Mouse (Mus musculus): ENCODE measurements around the gene Atxn7l3. TPM values are rescaled to one million over a fixed set of nuclear protein-coding genes. Genes with fewer than 3 reads are reported as not detected.

Atxn7l3 gene
- 67.5 and 84.9 TPM in 2 replicates for polyA plus RNA-seq (2012)

- no peak for TF ChIP-seq GATA1 (IDR thresholded peaks at IDR 0.05; ENCODE audit: low read length)
Measured at GRCm38 (mm10) chr11:102296491-102297472, at the start of gene Atxn7l3. TSS of gene Atxn7l3 (minus strand) at chr11:102296631.

DNA sequence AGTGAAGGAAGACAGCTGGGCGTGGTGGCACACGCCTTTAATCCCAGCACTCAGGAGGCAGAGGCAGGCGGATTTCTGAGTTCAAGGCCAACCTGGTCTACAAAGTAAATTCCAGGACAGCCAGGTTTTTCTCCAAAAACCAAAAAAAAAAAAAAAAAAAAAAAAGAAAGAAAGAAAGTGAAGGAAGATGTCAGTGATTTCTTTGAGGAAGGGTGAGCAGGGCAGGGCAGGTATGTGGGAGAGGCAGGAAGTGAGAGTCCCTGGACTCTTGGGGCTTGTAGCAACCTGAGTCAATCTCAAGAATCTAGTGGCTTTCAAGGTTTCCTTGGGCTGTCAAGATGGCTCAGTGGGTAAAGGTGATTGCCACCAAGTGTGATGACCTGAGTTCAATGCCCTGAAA, 48.0 kb upstream of the Atxn7l3 start:
- no peak for TF ChIP-seq GATA1 (IDR thresholded peaks at IDR 0.05; ENCODE audit: low read length)

DNA sequence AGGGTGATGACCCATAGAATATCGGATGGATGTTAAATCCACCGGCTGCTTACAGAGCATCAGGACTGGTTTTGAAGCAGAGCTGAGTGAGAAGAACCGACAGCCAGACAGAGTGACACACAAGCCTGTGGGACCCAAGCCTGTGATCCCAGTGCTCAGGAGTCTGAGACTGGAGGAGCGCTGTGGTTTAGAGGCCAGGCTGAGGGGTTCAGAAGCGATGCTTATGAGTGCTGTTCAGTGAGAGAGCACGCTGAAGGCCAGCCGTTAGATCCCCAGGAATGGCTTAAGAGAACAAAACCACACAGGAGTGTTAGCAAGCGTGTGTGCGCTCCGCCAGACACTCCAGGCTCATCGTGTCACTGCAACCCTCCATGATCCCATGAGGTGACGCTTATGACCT, 46.3 kb upstream of the Atxn7l3 start:
- TF ChIP-seq GATA1 (IDR thresholded peaks at IDR 0.05; ENCODE audit: low read length), result no peak

GRCm38 (mm10) chr11:102341101-102341500, 44.7 kb upstream of the Atxn7l3 start:
- TF ChIP-seq GATA1 (IDR thresholded peaks at IDR 0.05; ENCODE audit: low read length), result no peak

- no peak for TF ChIP-seq GATA1 (IDR thresholded peaks at IDR 0.05; ENCODE audit: low read length)
Measured at GRCm38 (mm10) chr11:102339624-102340023, 43.2 kb upstream of the Atxn7l3 start.

DNA sequence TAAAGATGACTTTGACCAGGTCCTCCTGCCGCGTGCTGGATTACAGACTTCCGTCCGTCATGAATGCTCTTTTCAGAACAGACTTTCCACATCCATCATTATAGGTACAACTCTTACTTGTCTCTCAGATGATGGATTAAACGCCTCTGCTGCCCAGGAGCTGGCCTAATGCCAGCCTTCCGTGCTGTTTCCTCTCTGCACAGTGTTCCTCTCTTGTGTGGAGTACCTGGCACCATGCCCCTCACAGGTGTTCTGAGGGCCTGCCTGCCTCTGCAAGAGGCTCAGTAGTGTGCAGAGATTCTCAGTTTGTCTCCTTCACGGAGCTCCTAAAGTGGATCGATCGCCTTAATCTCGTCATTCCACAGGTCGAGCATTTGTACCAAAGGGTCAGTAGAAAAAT, 42.8 kb upstream of the Atxn7l3 start:
- TF ChIP-seq GATA1 (IDR thresholded peaks at IDR 0.05; ENCODE audit: low read length), result no peak

DNA sequence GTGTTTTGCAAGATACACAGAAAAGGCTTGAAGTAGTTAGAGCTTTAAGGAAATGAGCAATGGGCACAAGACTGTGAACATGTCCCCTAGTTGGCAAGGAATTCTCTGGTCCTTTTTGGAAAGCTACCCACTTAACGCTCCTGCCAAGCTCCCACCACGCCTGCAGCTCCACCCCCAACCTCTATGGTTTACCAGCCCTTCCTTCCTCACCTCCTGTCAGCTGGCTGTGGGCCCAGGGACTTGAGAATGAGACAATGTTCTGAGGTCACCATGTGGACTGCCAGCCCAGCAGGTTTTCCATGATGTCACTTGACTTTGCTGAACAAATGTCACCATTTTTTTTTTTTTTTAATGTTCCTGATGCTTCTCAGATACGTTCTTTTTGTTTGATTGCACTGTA, 42.1 kb upstream of the Atxn7l3 start:
- TF ChIP-seq GATA1 (IDR thresholded peaks at IDR 0.05; ENCODE audit: low read length), result no peak

DNA sequence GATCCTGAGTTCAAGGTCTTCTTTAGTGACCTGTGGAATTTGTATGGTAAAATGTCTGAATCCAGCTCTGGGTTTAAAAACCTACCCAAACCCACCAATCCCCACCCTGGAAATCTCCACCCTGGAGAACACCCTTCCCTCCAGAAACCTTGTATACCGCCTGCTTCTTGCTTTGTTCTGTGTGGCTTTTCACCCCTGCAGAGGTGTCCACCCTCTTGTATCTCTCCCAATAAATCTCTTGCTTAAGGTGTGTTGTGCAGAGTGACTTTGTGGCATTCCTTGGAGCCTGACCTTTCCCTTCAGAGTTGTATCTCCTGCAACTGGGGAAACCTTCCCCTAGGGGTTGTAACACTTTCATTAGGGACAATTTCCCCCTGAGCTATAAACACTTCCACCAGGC, 41.5 kb upstream of the Atxn7l3 start:
- no peak for TF ChIP-seq GATA1 (IDR thresholded peaks at IDR 0.05; ENCODE audit: low read length)

- TF ChIP-seq GATA1 (IDR thresholded peaks at IDR 0.05; ENCODE audit: low read length), result no peak
Measured at GRCm38 (mm10) chr11:102336191-102336590, 39.8 kb upstream of the Atxn7l3 start.

DNA sequence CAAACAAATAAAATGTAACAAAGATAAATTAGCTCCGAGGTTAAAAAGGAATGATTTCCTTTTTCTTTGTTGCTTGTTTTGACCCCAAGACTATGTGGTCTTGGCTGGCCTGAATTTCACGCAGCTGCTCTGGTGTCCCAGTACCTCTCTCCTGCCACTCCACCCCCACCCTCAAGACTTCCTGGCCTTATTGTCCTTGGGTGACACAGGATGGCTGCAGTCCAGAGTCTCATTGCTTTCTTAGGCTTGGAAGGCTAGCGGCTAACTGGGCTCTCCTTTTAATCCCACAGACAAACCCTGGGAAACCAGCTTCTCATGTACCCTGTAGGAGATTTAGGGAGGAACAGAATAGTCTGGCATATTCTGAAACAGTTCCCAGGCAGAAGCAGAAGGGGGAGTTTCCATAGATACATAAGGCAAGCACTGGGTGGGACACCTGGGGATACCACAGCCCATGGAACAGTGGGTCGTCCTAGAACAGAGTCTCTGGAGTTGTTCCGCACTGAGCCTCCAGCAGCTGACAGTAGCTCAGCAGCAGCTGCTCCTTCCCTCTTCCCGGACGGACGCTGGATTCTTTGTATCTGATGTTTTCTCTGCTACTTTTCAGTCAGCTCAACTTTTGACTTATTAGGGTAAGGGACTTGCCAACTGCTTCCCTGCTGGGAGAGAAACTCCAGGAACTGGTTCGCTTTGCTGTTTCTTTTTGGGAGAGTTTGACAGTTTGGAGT, 38.7 kb upstream of the Atxn7l3 start:
- TF ChIP-seq GATA1 (IDR thresholded peaks at IDR 0.05; ENCODE audit: low read length), result no peak

DNA sequence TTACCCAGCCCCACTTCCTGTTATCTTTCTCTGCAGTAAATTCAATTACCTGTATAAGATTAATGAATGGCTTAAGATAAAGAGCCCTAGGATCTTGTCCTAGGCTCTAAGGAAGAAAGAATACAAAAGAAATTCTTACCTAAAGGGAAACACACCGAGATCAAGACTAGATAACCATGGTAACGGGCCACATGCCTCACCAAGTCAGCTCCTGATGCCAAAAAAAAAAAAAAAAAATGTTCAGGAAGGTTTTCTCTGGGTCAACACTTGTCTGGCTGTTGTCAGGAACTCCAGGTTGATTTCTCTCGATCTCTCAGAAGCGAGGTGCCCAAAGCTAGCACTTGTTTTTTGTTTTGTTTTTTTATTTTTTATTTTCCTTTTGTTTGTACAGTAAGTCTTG, 37.6 kb upstream of the Atxn7l3 start:
- TF ChIP-seq GATA1 (IDR thresholded peaks at IDR 0.05; ENCODE audit: low read length), result no peak

DNA sequence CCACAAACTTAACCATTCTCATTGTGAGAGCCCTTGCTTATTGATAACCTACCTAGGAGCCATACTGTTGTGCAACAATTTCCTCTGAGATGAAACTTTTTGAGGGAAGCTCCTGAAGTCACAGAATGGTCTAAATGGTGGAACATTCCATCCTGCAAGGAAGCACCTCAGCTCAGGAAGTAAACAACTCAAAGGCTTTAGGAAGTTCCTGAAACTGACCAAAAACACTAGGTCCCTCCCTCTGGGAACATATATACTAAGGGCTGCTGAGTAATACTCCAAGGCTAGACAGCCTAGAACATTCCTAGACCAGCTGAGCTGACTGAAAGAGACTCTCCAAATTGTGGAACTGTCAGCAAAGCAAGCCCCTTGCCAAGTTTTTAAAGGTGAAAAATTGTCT, 36.6 kb upstream of the Atxn7l3 start:
- TF ChIP-seq GATA1 (IDR thresholded peaks at IDR 0.05; ENCODE audit: low read length), result no peak

GRCm38 (mm10) chr11:102331806-102332205, 35.4 kb upstream of the Atxn7l3 start:
- no peak for TF ChIP-seq GATA1 (IDR thresholded peaks at IDR 0.05; ENCODE audit: low read length)

DNA sequence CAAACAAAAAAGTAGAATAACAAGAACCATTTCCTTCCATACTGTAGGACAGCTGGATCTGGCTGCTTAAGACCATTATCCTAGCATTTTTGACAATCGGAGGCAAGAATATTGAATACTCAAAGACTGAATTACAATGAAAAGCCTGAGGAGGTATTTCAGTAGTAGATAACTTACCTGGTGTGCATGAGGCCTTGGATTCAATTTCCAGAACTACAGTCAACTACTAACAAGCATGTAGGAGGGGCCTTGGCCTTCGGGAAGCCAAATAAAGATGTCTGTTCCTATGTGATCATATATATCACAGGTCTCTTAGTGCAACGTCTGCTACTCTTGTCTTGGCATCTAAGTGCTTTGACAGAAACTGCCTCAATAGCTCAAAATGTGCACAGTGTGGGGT, 33.6 kb upstream of the Atxn7l3 start:
- no peak for TF ChIP-seq GATA1 (IDR thresholded peaks at IDR 0.05; ENCODE audit: low read length)

GRCm38 (mm10) chr11:102329518-102329917, 33.1 kb upstream of the Atxn7l3 start:
- no peak for TF ChIP-seq GATA1 (IDR thresholded peaks at IDR 0.05; ENCODE audit: low read length)

DNA sequence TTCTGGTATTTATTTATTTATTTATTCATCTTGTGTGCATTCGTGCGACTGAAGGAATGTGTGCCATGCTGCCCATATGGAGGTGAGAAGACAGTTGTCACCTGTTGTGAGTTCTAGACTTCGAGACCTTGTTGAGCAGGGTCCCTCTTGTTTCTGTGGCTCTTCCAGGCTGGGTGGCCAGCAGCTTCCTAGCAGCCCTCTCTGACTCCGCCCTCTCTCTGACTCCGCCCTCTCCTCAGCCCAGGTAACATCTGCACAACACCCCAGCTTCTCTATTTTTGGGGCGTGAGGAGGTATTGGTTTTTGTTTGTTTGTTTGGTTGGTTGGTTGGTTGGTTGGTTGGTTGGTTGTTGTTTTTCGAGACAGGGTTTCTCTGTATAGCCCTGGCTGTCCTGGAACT, 31.4 kb upstream of the Atxn7l3 start:
- TF ChIP-seq GATA1 (IDR thresholded peaks at IDR 0.05; ENCODE audit: low read length), result no peak
